ENCODE assay signal across 8 mouse cellular contexts in genomic region chr17:67303326-67304099, GRCm38 (mm10). TPM values are rescaled to one million over a fixed set of nuclear protein-coding genes. Genes with fewer than 3 reads are reported as not detected.
DNase-seq lines count a peak whose midpoint lies in the region; ATAC-seq lines count a peak whose summit lies in the region.

No protein-coding gene starts in this region.

- H3K9ac ChIP-seq in kidney, embryonic 14.5 days (ENCODE audit: low read depth, low read length), result no peak overlapping the region
- no peak overlapping the region for H3K9ac ChIP-seq in forebrain, embryonic 14.5 days (ENCODE audit: low read length)
- no peak overlapping the region for H3K9ac ChIP-seq in neural tube, embryonic 15.5 days (replicated peaks)

- H3K4me1 ChIP-seq in kidney, embryonic 14.5 days (ENCODE audit: control insufficient read depth, insufficient read depth, low read length), result no peaks in the 10 kb centered on the region
- H3K4me1 ChIP-seq in forebrain, embryonic 14.5 days (ENCODE audit: control insufficient read depth, insufficient read depth, low read length), result peaks cover 14% of the 10 kb centered on the region; the same call in 1 of the 2 replicates
- peaks cover 26% of the 10 kb centered on the region for H3K4me1 ChIP-seq in neural tube, embryonic 15.5 days

- H3K27me3 ChIP-seq in kidney, embryonic 14.5 days (ENCODE audit: control insufficient read depth, insufficient read depth, low read length), result no peaks in the 10 kb centered on the region
- H3K27me3 ChIP-seq in forebrain, embryonic 14.5 days (replicated peaks; ENCODE audit: control insufficient read depth, insufficient read depth, low read length), result no peaks in the 10 kb centered on the region
- no peaks in the 10 kb centered on the region for H3K27me3 ChIP-seq in neural tube, embryonic 15.5 days (replicated peaks)

- H3K4me2 ChIP-seq in kidney, embryonic 14.5 days (replicated peaks; ENCODE audit: low read depth, low read length), result no peak overlapping the region
- H3K4me2 ChIP-seq in forebrain, embryonic 14.5 days (ENCODE audit: low read length), result peak overlapping the region; percentile 17; the same call in 1 of the 2 replicates
- H3K4me2 ChIP-seq in neural tube, embryonic 15.5 days, result no peak overlapping the region

- H3K27ac ChIP-seq in kidney, embryonic 14.5 days (ENCODE audit: low read depth, low read length), result no peak overlapping the region
- H3K27ac ChIP-seq in forebrain, embryonic 14.5 days (ENCODE audit: low read depth, low read length), result no peak overlapping the region
- H3K27ac ChIP-seq in neural tube, embryonic 15.5 days (replicated peaks), result 0 out of 2 replicates have a peak overlapping the region, but pooled peaks have one; percentile 38

- no peak overlapping the region for H3K4me3 ChIP-seq in kidney, embryonic 14.5 days (ENCODE audit: low read length)
- H3K4me3 ChIP-seq in forebrain, embryonic 14.5 days (ENCODE audit: low read depth, low read length), result no peak overlapping the region
- no peak overlapping the region for H3K4me3 ChIP-seq in neural tube, embryonic 15.5 days (replicated peaks)

- H3K36me3 ChIP-seq in kidney, embryonic 14.5 days (ENCODE audit: control insufficient read depth, insufficient read depth, low read length), result no peaks in the 10 kb centered on the region
- H3K36me3 ChIP-seq in forebrain, embryonic 14.5 days (ENCODE audit: control insufficient read depth, insufficient read depth, low read length), result no peaks in the 10 kb centered on the region
- H3K36me3 ChIP-seq in neural tube, embryonic 15.5 days, result no peaks in the 10 kb centered on the region

- DNase-seq in kidney, adult 11 months, result peak; percentile 41
- DNase-seq in forebrain, embryonic 14.5 days (ENCODE audit: low spot score), result peak; percentile 51
- DNase-seq in kidney, adult 9 months, result peak; percentile 36
- no peak for DNase-seq in natural killer cell, adult 2 months (ENCODE audit: low spot score in 2 of 2)
- DNase-seq in thymus, postnatal 14 days, result no peak
- no peak for DNase-seq in gastrocnemius, postnatal 14 days

- ATAC-seq in kidney, embryonic 14.5 days (ENCODE audit: low FRiP score, low TSS enrichment), result no peak
- ATAC-seq in forebrain, embryonic 14.5 days, result peak; percentile 62
- no peak for ATAC-seq in neural tube, embryonic 15.5 days (ENCODE audit: low FRiP score)

- WGBS in kidney, embryonic 14.5 days, result 72% methylated on average over 18 of the region's 18 CpGs
- 43% methylated on average over 18 of the region's 18 CpGs for WGBS in forebrain, embryonic 14.5 days
- 69% methylated on average over 18 of the region's 18 CpGs for WGBS in neural tube, embryonic 15.5 days

- intact Hi-C loops in gastrocnemius, postnatal 14 days (cut with DNase I; ENCODE audit: low total_unique reads), result no loop called here

- no peaks in the 10 kb centered on the region for H3K9me3 ChIP-seq in kidney, embryonic 14.5 days (ENCODE audit: control insufficient read depth, low read length)
- no peaks in the 10 kb centered on the region for H3K9me3 ChIP-seq in forebrain, embryonic 14.5 days (replicated peaks; ENCODE audit: control insufficient read depth, low read length)
- H3K9me3 ChIP-seq in neural tube, embryonic 15.5 days (replicated peaks), result no peaks in the 10 kb centered on the region

RNA-seq across cellular contexts. Expression of gene Ptprm, which starts 50.7 kb away (rescaled TPM):
- 15.4 and 22.6 TPM in 2 replicates for polyA plus RNA-seq in kidney, embryonic 14.5 days (2014; fragmentation: Nextera tagmentation; extraction: Ambion mirVana)
- polyA plus RNA-seq in forebrain, embryonic 14.5 days (2014; fragmentation: Nextera tagmentation; extraction: Ambion mirVana), result 8.0 and 9.8 TPM in 2 replicates
- 21.3 and 25.3 TPM in 2 replicates for polyA plus RNA-seq in neural tube, embryonic 15.5 days (2015; fragmentation: Nextera tagmentation; extraction: Ambion mirVana)
- 10 to 100 TPM; 31.2 to 33.6 TPM for total RNA-seq in gastrocnemius, postnatal 14 days (2021)

Comparison
In these comparisons a context has a peak if more than half of its experiments do, and no peak if none do; other contexts are left out.
1. DNase-seq: peak in kidney, adult 11 months (single experiment), forebrain, embryonic 14.5 days (single experiment) and kidney, adult 9 months (single experiment); none in natural killer cell, adult 2 months (0 of 2), thymus, postnatal 14 days (single experiment) and gastrocnemius, postnatal 14 days (single experiment).